Mouse (Mus musculus) neural tube, embryonic 10.5 days (tissue): ENCODE measurements around the gene Acbd6.

ENCODE experiments used
- DNase-seq: peaks from one replicate; pipeline ENCODE4 v3.0.0-alpha.2; 2017; ENCODE audit warnings: low spot score; ENCODE audit errors: extremely low spot score

Gene Acbd6

DNA sequence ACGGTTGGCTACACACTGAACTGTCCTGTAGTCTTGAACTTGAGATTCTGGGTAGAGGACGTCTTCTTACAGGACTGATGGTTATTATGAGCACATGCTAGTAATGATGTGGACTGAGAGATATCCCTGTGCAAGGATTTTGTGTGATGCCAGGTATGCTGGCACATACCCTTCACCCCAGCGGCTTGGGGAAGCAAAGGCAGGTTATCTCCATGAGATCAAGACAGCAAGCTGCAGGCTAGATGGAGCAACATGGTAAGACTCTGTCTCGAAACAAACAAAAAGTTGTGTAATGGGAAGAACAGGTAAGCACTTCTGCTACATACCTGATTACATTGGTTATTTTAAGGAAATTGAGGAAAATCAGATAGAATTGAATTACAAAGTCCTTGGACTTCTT lies 2.1 kb downstream of the Acbd6 start:
- DNase-seq, result no peak

DNA sequence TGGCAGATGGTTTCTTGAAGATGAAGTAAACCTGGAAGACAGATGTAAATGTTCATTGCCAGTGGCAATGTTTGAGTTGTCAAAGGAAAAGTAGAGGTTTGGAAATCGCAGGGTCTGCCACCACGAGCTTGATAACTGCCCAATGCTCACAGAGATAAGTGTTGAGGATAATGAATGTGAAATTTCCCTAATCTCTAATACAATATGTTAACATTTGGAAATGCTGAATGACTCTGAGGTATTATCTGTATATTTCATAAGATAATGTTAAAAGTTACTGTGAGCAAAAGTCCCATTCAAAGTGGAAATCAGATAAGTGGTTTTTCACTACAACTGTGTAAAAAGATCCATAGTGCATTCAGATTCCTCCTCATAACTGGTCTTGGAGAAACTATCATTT lies 2.8 kb downstream of the Acbd6 start:
- DNase-seq, result no peak

DNA sequence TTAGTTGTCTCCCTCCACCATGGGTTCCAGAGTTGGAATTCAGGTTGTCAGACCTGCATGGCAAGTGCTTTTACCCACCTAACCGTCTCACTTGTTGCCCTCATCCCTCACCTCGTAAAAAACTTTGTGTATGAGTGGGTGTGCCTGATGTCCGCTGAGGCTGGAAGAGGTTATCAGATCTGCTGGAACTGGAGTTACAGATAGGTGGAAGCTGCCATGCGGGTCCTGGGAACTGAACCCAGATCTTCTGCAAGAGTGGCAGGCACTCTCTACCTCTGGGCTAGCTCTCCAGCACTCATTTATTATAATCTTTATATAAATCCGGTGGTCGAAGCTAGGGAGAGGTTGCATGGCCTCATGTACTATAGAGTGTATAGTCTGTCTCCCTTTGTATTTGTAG lies 4.3 kb downstream of the Acbd6 start:
- DNase-seq, result no peak

DNA sequence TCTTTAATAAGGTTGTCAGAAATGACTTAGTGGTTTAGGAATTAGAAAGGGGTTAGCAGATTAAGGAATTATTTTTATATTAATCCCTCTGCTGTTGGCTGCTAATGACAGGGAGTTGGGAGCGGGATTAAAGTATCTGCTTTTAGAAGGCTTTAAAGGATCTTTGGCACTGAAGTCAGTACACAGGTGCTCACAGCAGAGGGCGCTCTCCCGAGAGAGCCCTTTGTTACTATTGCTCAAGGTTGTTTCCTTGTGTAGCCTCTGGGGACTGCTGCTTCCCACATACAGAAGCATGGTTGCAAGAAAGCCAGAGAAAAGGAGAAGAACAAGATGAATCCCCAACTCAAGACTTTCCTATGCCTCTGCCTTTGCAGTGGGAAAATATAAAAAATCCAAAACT lies 6.8 kb downstream of the Acbd6 start:
- DNase-seq, result peak; percentile 48

DNA sequence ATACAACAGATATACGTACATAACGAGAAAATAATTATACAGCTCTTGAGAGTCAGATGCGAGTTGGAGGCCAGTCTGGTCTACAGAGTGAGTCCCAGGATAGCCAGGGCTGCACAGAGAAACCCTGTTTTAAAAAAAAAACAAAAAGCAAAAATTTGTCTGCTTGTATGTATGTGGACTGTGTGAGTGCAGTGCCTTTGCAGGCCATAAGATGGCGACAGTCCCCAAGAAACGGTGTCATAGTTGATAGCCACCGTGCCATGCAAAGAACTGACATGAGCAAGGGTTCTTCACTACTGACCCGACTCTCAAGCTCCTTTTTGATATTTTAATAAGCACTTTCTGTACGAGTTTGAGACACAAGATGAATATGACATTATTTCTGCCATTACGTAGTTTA lies 10.2 kb downstream of the Acbd6 start:
- DNase-seq, result no peak

DNA sequence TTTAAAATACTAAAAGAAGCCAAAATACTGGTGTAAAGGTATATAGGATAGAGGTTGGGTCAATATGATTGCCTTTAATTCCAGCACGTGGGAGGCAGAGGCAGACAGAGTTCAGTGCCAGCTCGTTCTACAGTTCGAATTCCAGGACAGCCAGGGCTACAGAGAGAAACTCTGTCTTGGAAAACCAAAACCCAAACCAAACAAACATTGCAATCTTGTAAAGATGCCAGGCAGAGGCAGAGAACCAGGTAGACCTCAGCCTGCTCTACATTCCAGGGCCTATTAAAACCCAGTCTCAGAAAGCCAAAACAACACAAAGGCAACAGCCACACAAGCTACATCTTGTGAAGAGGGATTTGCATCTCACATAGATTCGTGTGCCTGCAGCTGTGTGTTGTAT lies 11.4 kb downstream of the Acbd6 start:
- DNase-seq, result no peak

DNA sequence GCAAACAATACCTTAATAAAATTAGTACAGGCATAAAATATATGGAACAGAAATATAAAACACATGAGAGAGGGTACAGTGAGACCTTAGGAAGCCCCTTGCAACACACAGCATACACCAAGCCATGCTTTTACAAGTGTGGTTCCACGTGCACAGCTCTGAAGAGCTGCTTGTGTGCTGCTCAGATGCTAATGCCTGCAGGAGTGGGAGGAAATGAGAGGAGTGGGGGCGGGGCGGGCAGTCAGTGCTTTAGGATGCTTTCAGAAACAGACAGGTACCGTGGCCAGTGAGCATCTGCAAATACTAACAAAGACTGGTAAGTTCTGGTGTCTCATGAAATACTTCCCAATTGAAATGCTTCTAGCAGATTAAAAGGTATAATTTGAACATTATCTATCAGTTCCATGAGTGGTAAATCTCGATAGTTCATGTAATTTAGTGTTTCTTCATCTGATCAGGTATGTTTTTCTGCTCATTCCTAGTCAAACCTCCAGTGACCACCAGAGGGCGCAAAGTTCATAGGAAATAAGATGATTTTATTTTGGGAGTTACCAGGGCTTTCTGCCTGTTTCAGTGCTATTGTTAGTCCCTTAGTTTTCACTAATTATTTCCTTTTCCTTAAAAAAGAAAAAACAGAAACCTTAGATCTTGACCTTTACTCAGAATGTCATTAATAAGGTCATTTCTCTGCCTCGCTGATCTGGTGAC lies 17.2 kb downstream of the Acbd6 start:
- DNase-seq, result peak; percentile 71

DNA sequence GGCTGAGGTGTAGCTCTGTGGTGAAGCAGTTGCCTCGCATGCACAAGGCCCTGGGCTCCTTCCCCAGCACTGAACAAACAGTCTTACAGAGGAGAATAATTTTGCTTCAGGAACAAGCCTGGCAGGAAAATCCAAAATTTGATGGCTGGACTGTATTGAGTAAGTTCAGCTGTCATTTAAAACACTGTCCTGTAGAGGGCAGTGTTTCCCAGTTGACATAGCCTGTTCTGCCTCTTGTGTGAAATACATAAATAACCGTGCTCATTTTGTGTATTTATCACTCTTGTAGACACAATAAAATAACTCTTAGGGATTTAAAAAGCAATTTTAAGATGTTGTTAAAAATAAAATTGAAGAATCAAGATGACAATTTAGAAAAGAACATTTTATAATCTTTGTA lies 18.5 kb downstream of the Acbd6 start:
- peak; percentile 32 for DNase-seq

DNA sequence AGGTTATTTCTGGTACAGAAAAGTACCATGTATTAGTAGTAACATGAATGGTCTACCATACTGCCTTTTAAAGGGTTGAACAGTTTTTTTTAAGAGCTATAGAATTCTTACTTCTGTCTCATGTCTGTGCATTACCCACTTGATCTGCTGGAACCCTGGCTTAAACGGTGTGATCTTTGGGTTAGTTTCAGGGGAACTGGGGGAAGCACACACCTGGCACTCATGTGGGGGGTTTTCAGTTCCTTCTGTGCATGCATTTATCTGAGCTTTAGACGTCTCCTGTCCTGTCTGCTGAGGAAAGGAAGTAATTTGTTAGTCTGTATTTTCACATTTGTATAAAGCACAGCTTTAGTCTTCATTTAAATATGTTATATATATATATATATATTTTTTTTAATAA lies 19.4 kb downstream of the Acbd6 start:
- no peak for DNase-seq

DNA sequence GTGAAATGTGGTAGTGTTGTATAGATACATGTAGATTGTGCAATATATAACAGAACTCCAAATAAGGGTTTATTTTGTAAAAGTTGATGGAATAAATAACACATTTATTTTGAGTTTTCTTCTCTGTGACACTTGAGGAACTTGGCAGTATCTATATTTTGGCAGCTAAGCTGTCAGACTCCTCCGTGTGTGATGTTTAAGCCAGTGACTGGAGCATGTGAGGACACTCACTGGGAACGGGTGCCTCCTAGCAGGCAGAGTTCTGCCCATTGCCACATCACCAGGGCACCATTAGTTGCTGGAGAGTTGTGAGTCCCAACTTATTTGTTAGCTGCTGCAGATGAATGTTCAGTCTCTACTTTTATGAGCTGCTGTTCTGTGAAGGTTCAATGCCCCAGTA lies 30.0 kb downstream of the Acbd6 start:
- DNase-seq, result no peak

DNA sequence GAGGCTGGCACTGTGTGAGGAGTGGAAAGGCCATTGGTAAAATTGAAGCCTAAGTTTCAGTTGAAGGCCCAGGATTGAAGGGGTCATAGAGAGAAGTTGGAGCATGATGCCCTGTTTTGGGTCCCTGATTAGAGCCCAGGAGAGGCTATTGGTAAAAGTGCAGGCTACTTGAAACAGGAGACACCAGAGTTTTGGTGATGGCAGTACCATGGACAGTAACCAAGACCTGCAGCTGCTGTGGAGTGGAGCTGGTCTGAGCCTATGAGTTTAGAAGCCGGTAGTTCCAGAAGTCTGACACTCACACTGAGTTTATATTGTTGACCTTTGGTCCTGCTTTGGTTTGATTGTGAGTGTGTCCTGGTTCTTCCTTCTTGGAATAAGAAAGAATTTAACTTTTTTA lies 36.2 kb downstream of the Acbd6 start:
- no peak for DNase-seq

DNA sequence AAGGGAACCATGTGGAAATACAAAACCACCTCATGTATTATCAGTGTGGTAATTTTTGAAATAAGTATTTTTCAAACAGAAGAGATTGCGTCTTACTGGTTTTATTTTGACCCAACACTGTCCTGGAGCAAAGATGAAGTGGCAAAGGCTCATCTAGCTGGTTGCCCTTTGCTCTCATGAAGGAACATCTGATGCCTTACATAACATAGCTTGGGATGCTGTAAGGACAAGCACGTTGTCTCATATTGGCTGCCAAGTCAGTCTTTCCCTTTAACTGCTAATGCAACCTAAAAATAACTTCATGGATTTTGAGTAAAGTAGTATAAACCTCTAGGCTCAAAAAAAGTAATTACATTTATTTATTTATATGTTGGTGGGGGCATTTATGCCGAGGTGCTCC lies 38.7 kb downstream of the Acbd6 start:
- DNase-seq, result no peak

DNA sequence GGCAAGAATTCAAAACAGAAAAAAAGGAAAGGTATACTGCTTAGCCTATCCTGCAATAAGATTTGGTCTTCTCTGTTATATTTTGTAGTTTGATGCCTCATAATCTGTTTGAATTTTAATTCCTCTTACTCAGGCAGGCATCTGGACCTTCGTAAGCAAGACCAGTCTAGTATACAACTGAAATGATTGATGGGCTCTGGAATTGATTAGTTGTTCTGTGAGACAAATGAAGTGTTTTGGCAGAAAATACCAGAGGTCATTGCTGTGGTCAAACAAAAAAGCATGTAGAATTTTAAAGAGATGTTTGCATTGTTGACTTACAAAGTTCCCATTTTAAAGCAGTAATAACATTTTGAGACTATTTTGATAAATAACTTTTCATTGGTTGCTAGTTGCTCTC lies 46.8 kb downstream of the Acbd6 start:
- DNase-seq, result no peak

DNA sequence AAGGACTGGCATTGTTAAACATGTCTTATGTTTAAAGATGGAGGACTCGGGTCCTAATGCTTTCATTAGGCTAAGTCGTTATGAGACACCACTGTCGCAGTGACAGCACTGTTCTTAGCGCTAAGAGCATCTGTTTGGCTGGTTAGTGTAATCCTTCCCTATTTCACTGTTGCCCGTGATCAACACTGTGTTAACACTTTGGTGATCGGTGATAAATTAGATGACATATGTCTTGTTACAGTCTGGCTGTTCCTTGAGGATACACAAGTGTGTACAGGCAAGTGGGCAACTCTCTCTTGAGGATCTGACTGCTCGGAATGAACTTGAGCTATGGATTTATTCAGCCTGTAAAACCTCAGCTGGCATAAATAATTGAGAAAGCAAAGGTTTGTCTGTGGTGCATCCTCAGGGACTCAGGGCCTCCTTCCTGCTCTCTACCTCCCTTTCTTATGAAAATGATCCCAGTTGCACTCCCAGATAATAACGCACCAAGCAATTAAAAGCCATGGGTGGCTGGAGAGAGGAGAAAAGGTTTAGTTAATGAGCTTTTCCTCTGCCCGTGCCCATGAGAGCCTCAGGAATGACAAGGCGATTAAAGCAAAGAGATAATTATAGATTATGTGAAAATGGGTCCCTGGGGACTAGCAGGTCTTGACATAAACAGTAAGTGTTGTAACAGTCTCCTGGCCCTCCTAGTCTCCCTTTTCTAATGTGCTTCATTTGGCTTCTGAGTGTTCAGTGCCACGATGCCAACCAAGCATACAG lies 47.7 kb downstream of the Acbd6 start:
- DNase-seq, result no peak

DNA sequence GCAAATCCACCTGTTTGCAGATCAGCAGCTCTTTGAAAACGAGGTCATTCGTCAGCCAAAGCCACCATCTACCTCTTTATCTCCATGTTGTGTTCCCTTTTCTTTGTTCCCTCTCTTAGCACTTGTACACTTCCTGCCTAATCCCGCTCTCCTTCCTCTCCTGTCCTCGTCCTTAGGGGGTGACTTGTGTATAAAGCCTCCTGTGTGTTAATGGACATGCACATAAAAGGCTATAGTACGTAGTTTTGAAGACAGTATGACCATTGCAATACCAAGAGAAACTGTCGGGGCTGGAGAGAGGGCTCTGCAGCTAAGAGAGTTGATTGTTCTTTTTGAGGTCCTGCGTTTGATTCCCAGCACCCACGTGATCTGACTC lies 48.2 kb downstream of the Acbd6 start:
- no peak for DNase-seq

DNA sequence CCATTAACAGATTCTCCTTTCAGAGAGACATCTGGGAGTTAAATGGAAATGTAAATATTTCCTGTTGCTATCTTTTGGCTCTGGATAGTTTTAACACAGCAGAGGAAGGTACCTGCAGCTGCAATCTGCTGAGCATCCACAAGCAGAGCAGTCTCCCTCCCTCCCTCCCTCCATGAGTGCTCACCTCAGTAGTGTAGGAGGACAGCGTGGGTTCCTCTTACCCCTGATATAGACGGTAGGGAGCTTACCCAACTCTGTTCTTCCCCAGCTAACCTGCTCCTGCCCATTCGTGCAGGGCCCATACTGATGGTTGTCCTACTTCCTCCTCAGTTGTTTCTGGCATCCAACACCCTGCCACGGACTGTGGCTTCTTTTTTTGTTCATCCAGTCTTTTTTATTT lies 50.6 kb downstream of the Acbd6 start:
- DNase-seq, result no peak

DNA sequence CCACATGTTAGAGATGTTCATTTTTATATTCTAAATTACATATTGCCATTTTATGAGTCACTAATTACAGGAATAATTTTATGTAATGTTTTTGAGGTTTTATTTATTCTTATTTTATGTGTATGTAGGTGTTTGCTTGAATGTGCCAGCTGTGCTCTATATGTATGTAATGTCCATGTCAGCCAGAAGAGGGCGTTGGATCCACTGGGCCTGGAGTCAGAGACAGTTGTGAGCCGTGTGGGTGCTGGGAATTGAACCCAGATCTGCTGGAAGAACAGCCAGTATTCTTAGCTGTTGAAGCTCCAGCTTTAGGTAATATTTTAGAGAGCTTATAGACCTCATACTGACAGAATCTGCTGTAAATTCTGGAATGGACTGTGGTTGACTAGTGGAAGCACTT lies 56.5 kb downstream of the Acbd6 start:
- no peak for DNase-seq

DNA sequence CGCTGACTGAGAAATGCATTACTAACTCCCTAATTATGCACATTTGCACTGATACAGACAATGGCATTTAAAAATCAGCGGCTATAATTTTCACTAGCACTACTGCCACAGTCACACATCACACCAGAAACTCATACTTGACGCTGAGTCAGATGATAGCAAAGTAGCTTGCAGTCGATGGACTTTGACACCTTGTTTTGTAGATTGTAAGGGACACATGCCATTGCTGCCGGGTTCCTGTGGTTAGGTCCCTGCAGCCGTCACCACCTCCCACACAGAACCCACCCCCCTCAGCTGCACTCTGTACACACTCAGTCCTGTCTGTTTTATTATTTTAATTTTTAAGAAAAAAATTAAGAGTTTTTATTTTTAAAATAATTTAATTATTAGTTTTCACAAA lies 63.2 kb downstream of the Acbd6 start:
- no peak for DNase-seq

DNA sequence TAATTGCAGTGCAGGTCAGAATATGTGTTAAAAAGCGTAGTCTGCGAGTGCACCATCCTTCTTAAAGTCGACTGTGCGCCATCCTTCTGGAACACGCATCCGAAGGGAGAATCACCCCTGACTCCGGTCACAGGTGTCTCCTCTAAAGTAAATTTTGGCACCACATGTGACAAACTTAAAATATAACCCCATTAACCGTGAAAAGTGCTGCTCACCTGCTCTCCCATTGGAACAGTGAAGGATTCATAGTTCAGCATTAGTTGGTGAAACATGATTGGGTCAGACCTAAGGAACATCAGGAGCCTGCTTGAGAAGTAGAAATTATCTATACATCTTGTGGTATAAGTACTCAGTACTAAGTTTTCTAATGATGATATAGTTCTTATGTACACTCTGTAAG lies 65.3 kb downstream of the Acbd6 start:
- no peak for DNase-seq

DNA sequence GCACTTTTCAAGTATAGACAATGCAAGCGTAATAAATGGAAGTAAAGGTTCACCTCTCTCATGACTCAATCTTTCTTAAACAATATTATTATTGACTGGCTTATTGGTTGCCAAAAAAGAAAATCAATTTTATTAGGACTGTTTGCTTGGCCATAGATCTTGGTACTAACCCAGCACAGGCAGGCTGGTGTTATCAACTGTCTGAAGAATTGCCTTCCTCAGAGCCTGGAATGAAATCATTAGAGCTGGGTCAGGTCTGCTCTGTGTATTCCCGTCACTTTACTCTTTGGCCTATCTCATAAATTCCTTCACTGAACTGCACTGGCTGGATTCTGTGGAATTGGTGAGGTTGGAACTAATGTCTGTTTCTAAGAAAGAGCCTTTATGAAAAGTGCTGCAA lies 69.8 kb downstream of the Acbd6 start:
- no peak for DNase-seq

DNA sequence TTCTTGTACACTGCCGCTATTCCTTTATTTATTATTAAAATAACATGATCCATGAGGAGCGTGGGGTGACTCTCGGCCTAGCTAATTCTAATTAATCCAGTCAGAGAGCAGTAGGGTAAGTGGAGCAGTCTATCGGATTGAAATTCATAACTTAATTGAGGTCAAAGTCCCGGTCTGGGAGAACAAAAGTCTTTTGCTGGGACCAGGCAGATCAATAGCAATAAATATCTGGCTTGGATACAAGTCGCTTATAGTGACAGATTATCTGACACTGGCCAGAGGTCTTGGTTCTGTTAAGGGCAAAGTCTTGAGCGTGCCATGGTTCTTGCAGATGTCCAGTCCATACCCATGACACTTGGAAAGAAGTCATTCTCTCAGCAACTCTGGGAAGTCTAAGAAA lies 78.7 kb downstream of the Acbd6 start:
- no peak for DNase-seq

DNA sequence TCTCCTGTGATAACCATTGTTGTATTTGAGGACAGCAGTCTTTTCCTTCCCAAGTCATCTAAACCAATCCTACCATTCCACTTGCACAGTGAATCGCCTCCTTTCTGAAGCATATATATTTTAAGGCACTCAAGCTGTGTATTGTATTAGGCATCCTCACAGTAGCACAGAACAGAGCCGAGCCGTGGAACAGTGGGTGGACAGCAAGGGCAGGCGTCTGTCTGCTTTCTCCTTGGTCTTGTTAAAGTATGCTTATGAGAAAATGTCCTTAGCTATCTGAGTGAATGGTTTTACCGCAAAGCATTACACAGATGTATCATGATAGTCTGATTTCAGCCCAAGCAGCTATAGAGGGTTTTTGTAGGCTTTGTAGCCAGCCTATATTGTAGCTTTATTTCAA lies 87.9 kb downstream of the Acbd6 start:
- no peak for DNase-seq
